Mouse (Mus musculus): ENCODE data around the gene 9130019O22Rik.

- TF ChIP-seq CTCF (IDR thresholded peaks at IDR 0.05; ENCODE audit: control insufficient read depth, insufficient read depth, insufficient read length) (no peak), MYOG (IDR thresholded peaks at IDR 0.05; ENCODE audit: control insufficient read depth, extremely low read depth, insufficient read length) (no peak), MAX (IDR thresholded peaks at IDR 0.05) (no peak), CEBPB (IDR thresholded peaks at IDR 0.05; ENCODE audit: low read depth) (no peak), MYOD1 (IDR thresholded peaks at IDR 0.05; ENCODE audit: control insufficient read depth, insufficient read length, low read depth) (no peak)
These were observed 40.3 kb downstream of the 9130019O22Rik start for GRCm38 (mm10) chr7:127346676-127347075.
